Mouse (Mus musculus) limb, embryonic 15.5 days (tissue): ENCODE measurements at regions not wholly inside any gene's neighbourhood (a gene's known extent, or its start where the extent isn't known, plus 50 kb on each side); places are given as distances from the start of the nearest gene placed in this dataset.

ENCODE experiments used
- ATAC-seq: fragments of 200-750 bp; cut with Nextera tagmentation; 2 replicates; pipeline ENCODE4 v1.8.0; 2017; ENCODE audit warnings: low read depth, moderate TSS enrichment; ENCODE audit not compliant: insufficient number of reproducible peaks, low FRiP score, low TSS enrichment
- H3K27ac ChIP-seq: fragments of 300-500 bp; sonication (generic); 2 replicates; pipeline ENCODE4 v1.5.1; 2015; ENCODE audit warnings: moderate library complexity, mild to moderate bottlenecking, inconsistent platforms
- H3K27me3 ChIP-seq: fragments of 300-500 bp; sonication (generic); 2 replicates; pipeline ENCODE4 v1.6.1; 2015; ENCODE audit warnings: inconsistent platforms
- H3K36me3 ChIP-seq: fragments of 300-500 bp; sonication (generic); 2 replicates; pipeline ENCODE4 v1.6.1; 2015; ENCODE audit warnings: inconsistent platforms
- H3K4me1 ChIP-seq: fragments of 300-500 bp; sonication (generic); 2 replicates; pipeline ENCODE4 v1.6.1; 2015; ENCODE audit warnings: inconsistent platforms
- H3K4me2 ChIP-seq: fragments of 300-500 bp; sonication (generic); 2 replicates; pipeline ENCODE4 v1.6.1; 2015; ENCODE audit warnings: mild to moderate bottlenecking, inconsistent platforms
- H3K4me3 ChIP-seq: fragments of 300-500 bp; sonication (generic); 2 replicates; pipeline ENCODE4 v1.5.1; 2015; ENCODE audit warnings: mild to moderate bottlenecking, inconsistent platforms
- H3K9ac ChIP-seq: fragments of 300-500 bp; sonication (generic); 2 replicates; pipeline ENCODE4 v1.6.1; 2015; ENCODE audit warnings: inconsistent platforms
- H3K9me3 ChIP-seq: fragments of 300-500 bp; sonication (generic); 2 replicates; pipeline ENCODE4 v1.6.1; 2016; ENCODE audit warnings: inconsistent platforms
- WGBS: fragments of 180-500 bp; shearing (Covaris S2); methylation state at CpG from one replicate; pipeline ENCODE4 v1.1.7; 2015; 5-methylcytosine and 5-hydroxymethylcytosine counted together

GRCm38 (mm10) chr2:178727930-178728793 is 297.8 kb downstream of the Cdh26 start:
- Histone ChIP-seq H3K4me2 (no peak overlapping the region), H3K9me3 (no peaks in the 10 kb centered on the region), H3K9ac (no peak overlapping the region), H3K27me3 (no peaks in the 10 kb centered on the region), H3K27ac (no peak overlapping the region), H3K4me3 (no peak overlapping the region), H3K36me3 (no peaks in the 10 kb centered on the region), H3K4me1 (0 out of 2 replicates have a peak, but pooled peaks cover 2% of the 10 kb centered on the region)
- no peak for ATAC-seq
- WGBS: 6% methylated on average over 17 of the region's 17 CpGs

- no peak for ATAC-seq
- Histone ChIP-seq H3K36me3 (no peaks in the 10 kb centered on the region), H3K4me2 (no peak overlapping the region), H3K27ac (no peak overlapping the region), H3K4me3 (no peak overlapping the region), H3K9ac (no peak overlapping the region), H3K9me3 (no peaks in the 10 kb centered on the region), H3K4me1 (0 out of 2 replicates have a peak, but pooled peaks cover 2% of the 10 kb centered on the region), H3K27me3 (no peaks in the 10 kb centered on the region)
- WGBS: 5% methylated on average over 7 of the region's 7 CpGs
These were observed 298.4 kb downstream of the Cdh26 start for GRCm38 (mm10) chr2:178728794-178729120.

- no peaks in the 10 kb centered on the region for H3K4me1 ChIP-seq
- no peak overlapping the region for H3K4me3 ChIP-seq
- 4% methylated on average over 2 of the region's 2 CpGs for WGBS
- H3K4me2 ChIP-seq: no peak overlapping the region
- H3K9ac ChIP-seq: no peak overlapping the region
- no peaks in the 10 kb centered on the region for H3K9me3 ChIP-seq
- no peaks in the 10 kb centered on the region for H3K36me3 ChIP-seq
- H3K27ac ChIP-seq: no peak overlapping the region
- H3K27me3 ChIP-seq: no peaks in the 10 kb centered on the region
- ATAC-seq: no peak
These were observed 304.8 kb downstream of the Cdh26 start for GRCm38 (mm10) chr2:178735099-178735498.

GRCm38 (mm10) chr2:178744617-178745016 is 314.3 kb downstream of the Cdh26 start:
- Histone ChIP-seq H3K27me3 (no peaks in the 10 kb centered on the region), H3K9ac (no peak overlapping the region), H3K4me3 (no peak overlapping the region), H3K9me3 (no peaks in the 10 kb centered on the region), H3K4me1 (no peaks in the 10 kb centered on the region), H3K36me3 (no peaks in the 10 kb centered on the region), H3K4me2 (no peak overlapping the region), H3K27ac (no peak overlapping the region)
- no peak for ATAC-seq
- 68% methylated on average over 4 of the region's 4 CpGs for WGBS

- Histone ChIP-seq H3K9me3 (no peaks in the 10 kb centered on the region), H3K4me2 (no peak overlapping the region), H3K36me3 (no peaks in the 10 kb centered on the region), H3K27ac (no peak overlapping the region), H3K4me3 (no peak overlapping the region), H3K9ac (no peak overlapping the region), H3K4me1 (no peaks in the 10 kb centered on the region), H3K27me3 (no peaks in the 10 kb centered on the region)
- WGBS: 49% methylated on average over 14 of the region's 14 CpGs
- ATAC-seq: no peak
These were observed 315.1 kb downstream of the Cdh26 start for GRCm38 (mm10) chr2:178745296-178746015.

- Histone ChIP-seq H3K4me2 (no peak overlapping the region), H3K27ac (no peak overlapping the region), H3K9me3 (no peaks in the 10 kb centered on the region), H3K36me3 (no peaks in the 10 kb centered on the region), H3K4me1 (0 out of 2 replicates have a peak, but pooled peaks cover 2% of the 10 kb centered on the region), H3K27me3 (no peaks in the 10 kb centered on the region), H3K4me3 (no peak overlapping the region), H3K9ac (no peak overlapping the region)
- no peak for ATAC-seq
- 86% methylated on average over 1 of the region's 1 CpGs for WGBS
These were observed 320.9 kb downstream of the Cdh26 start for GRCm38 (mm10) chr2:178751247-178751646.

GRCm38 (mm10) chr2:178758366-178758765 is 328.0 kb downstream of the Cdh26 start:
- Histone ChIP-seq H3K36me3 (no peaks in the 10 kb centered on the region), H3K9ac (no peak overlapping the region), H3K4me3 (no peak overlapping the region), H3K27ac (no peak overlapping the region), H3K27me3 (no peaks in the 10 kb centered on the region), H3K4me2 (no peak overlapping the region), H3K9me3 (no peaks in the 10 kb centered on the region), H3K4me1 (0 out of 2 replicates have a peak, but pooled peaks cover 2% of the 10 kb centered on the region)
- no peak for ATAC-seq
- WGBS: 1% methylated on average over 2 of the region's 2 CpGs

GRCm38 (mm10) chr2:178768526-178768925 is 338.2 kb downstream of the Cdh26 start:
- no peak for ATAC-seq
- 73% methylated on average over 4 of the region's 4 CpGs for whole genome bisulfite sequencing
- H3K27ac ChIP-seq: no peak overlapping the region
- no peaks in the 10 kb centered on the region for H3K9me3 ChIP-seq
- no peak overlapping the region for H3K4me3 ChIP-seq
- no peaks in the 10 kb centered on the region for H3K27me3 ChIP-seq
- H3K4me2 ChIP-seq: no peak overlapping the region
- no peak overlapping the region for H3K9ac ChIP-seq
- H3K4me1 ChIP-seq: no peaks in the 10 kb centered on the region
- no peaks in the 10 kb centered on the region for H3K36me3 ChIP-seq

GRCm38 (mm10) chr2:178769001-178769400 is 338.7 kb downstream of the Cdh26 start:
- no peaks in the 10 kb centered on the region for H3K27me3 ChIP-seq
- H3K9ac ChIP-seq: no peak overlapping the region
- no peak overlapping the region for H3K4me2 ChIP-seq
- whole genome bisulfite sequencing: 63% methylated on average over 4 of the region's 4 CpGs
- no peaks in the 10 kb centered on the region for H3K4me1 ChIP-seq
- H3K27ac ChIP-seq: no peak overlapping the region
- H3K9me3 ChIP-seq: no peaks in the 10 kb centered on the region
- ATAC-seq: no peak
- no peaks in the 10 kb centered on the region for H3K36me3 ChIP-seq
- H3K4me3 ChIP-seq: no peak overlapping the region

- 28% methylated on average over 1 of the region's 1 CpGs for WGBS
- Histone ChIP-seq H3K9me3 (no peaks in the 10 kb centered on the region), H3K4me2 (no peak overlapping the region), H3K27me3 (no peaks in the 10 kb centered on the region), H3K4me1 (no peaks in the 10 kb centered on the region), H3K36me3 (no peaks in the 10 kb centered on the region), H3K27ac (no peak overlapping the region), H3K9ac (no peak overlapping the region), H3K4me3 (no peak overlapping the region)
- ATAC-seq: no peak
These were observed 341.1 kb downstream of the Cdh26 start for GRCm38 (mm10) chr2:178771435-178771834.

- no peaks in the 10 kb centered on the region for H3K27me3 ChIP-seq
- WGBS: 93% methylated on average over 3 of the region's 3 CpGs
- no peaks in the 10 kb centered on the region for H3K4me1 ChIP-seq
- ATAC-seq: no peak
- no peaks in the 10 kb centered on the region for H3K9me3 ChIP-seq
- H3K4me3 ChIP-seq: no peak overlapping the region
- no peak overlapping the region for H3K4me2 ChIP-seq
- no peak overlapping the region for H3K27ac ChIP-seq
- H3K36me3 ChIP-seq: no peaks in the 10 kb centered on the region
- H3K9ac ChIP-seq: no peak overlapping the region
These were observed 341.6 kb downstream of the Cdh26 start for GRCm38 (mm10) chr2:178771881-178772280.

- H3K9me3 ChIP-seq: no peaks in the 10 kb centered on the region
- no peak overlapping the region for H3K27ac ChIP-seq
- no peaks in the 10 kb centered on the region for H3K36me3 ChIP-seq
- ATAC-seq: no peak
- H3K4me2 ChIP-seq: no peak overlapping the region
- H3K4me1 ChIP-seq: 0 out of 2 replicates have a peak, but pooled peaks cover 2% of the 10 kb centered on the region
- no peak overlapping the region for H3K9ac ChIP-seq
- 69% methylated on average over 25 of the region's 25 CpGs for WGBS
- no peak overlapping the region for H3K4me3 ChIP-seq
- H3K27me3 ChIP-seq: no peaks in the 10 kb centered on the region
These were observed 354.7 kb downstream of the Cdh26 start for GRCm38 (mm10) chr2:178784822-178785589.
